Mouse (Mus musculus) liver, embryonic 16.5 days (tissue): ENCODE data around the gene Mog. TPM values are rescaled to one million over a fixed set of nuclear protein-coding genes. Genes with fewer than 3 reads are reported as not detected.

Experiments used
- ATAC-seq: fragments of 200-750 bp; cut with Nextera tagmentation; 2 replicates; pipeline ENCODE4 v1.8.0; 2017; ENCODE audit warnings: low read depth, mild to moderate bottlenecking, moderate number of reproducible peaks, moderate library complexity
- H3K27ac ChIP-seq: fragments of 300-500 bp; sonication (generic); 2 replicates; pipeline ENCODE4 v1.5.1; 2014; ENCODE audit warnings: mild to moderate bottlenecking, low read length
- H3K27me3 ChIP-seq: fragments of 300-500 bp; sonication (generic); 2 replicates; pipeline ENCODE4 v1.6.1; 2014; ENCODE audit warnings: low read depth, low read length, mixed read lengths; ENCODE audit not compliant: control insufficient read depth, insufficient read depth
- H3K36me3 ChIP-seq: fragments of 300-500 bp; sonication (generic); 2 replicates; pipeline ENCODE4 v1.6.1; 2014; ENCODE audit warnings: mild to moderate bottlenecking; ENCODE audit not compliant: control insufficient read depth, insufficient read depth
- H3K4me1 ChIP-seq: fragments of 300-500 bp; sonication (generic); 2 replicates; pipeline ENCODE4 v1.6.1; 2014; ENCODE audit warnings: low read depth, low read length, mixed read lengths; ENCODE audit not compliant: control insufficient read depth
- H3K4me2 ChIP-seq: fragments of 300-500 bp; sonication (generic); 2 replicates; pipeline ENCODE4 v1.6.1; 2014; ENCODE audit warnings: low read depth, low read length, mixed read lengths
- H3K4me3 ChIP-seq: fragments of 300-500 bp; sonication (generic); 2 replicates; pipeline ENCODE4 v1.5.1; 2014; ENCODE audit warnings: low read depth, mild to moderate bottlenecking, low read length
- H3K9ac ChIP-seq: fragments of 300-500 bp; sonication (generic); 2 replicates; pipeline ENCODE4 v1.6.1; 2014; ENCODE audit warnings: low read depth, low read length
- H3K9me3 ChIP-seq: fragments of 300-500 bp; sonication (generic); replicated peaks from 2 replicates; pipeline ENCODE4 v1.6.1; 2016; ENCODE audit warnings: low read length; ENCODE audit not compliant: control insufficient read depth
- WGBS: fragments of 180-500 bp; shearing (Covaris S2); extraction: QIAGEN DNeasy Blood & Tissue Kit; methylation state at CpG from one replicate; pipeline ENCODE4 v1.1.7; 2014; ENCODE audit not compliant: insufficient replicate concordance; 5-methylcytosine and 5-hydroxymethylcytosine counted together
- polyA plus RNA-seq: library from polyadenylated mRNA; unstranded; fragments of >200 nt; fragmentation: Nextera tagmentation; extraction: Ambion mirVana; gene quantifications from 2 replicates; pipeline ENCODE4 v1.2.1, GENCODE M21; 2015

Mog gene
- polyA plus RNA-seq, 1 experiment from 2014 or later = not detected

GRCm38 (mm10) chr17:37062101-37062641, 39.0 kb upstream of the Mog start:
- H3K9ac ChIP-seq = no peak overlapping the region
- no peaks in the 10 kb centered on the region for H3K9me3 ChIP-seq
- no peak for ATAC-seq
- no peaks in the 10 kb centered on the region for H3K36me3 ChIP-seq
- no peak overlapping the region for H3K27ac ChIP-seq
- H3K4me1 ChIP-seq = no peaks in the 10 kb centered on the region
- 67% methylated on average over 10 of the region's 10 CpGs for WGBS
- H3K4me3 ChIP-seq = no peak overlapping the region
- no peak overlapping the region for H3K4me2 ChIP-seq
- H3K27me3 ChIP-seq = no peaks in the 10 kb centered on the region

DNA sequence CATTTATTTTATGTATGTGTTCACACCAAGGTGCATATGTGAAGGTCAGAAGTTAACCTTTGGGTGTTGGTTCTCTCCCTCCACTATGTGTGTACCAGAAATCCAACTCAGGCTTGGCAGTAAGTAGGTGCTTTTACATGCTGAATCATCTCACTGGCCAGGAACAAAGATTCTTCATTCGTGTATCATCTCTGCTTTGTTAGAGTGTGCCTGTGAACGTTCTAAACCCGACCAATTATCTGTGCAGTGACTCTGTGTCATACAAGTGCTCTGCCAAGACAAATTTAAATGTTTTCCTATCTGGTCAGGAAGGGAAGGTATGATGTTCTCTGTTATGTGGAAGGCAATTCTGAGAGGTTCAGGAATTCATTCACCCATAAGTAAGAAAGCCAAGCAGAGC, 38.2 kb upstream of the Mog start:
- Histone ChIP-seq H3K27me3 (no peaks in the 10 kb centered on the region), H3K4me2 (no peak overlapping the region), H3K27ac (no peak overlapping the region), H3K4me1 (no peaks in the 10 kb centered on the region), H3K4me3 (no peak overlapping the region), H3K9me3 (no peaks in the 10 kb centered on the region), H3K9ac (no peak overlapping the region), H3K36me3 (no peaks in the 10 kb centered on the region)
- WGBS = 69% methylated on average over 3 of the region's 3 CpGs
- ATAC-seq = no peak

DNA sequence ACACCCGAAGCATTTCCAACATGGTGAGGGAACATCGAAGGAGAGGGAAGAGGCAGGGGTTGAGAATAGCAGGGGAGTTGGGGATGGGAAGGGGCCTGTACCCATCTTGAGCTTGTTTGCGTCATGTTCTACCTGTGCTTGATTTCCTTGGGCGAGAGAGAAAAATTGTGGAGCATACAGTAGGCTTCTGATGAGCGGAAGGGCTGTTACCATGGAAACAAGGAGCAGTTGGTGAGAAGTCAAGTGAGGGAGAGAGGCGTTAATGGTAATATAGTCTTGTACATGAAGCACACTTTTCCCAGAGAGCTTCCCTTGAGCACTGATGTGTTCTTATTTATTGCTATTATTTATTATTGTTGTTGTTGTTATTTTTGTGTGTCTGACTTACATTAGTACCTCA, 33.8 kb upstream of the Mog start:
- Histone ChIP-seq H3K36me3 (no peaks in the 10 kb centered on the region), H3K27ac (no peak overlapping the region), H3K4me1 (no peaks in the 10 kb centered on the region), H3K27me3 (no peaks in the 10 kb centered on the region; the same call in 1 of the 2 replicates), H3K4me3 (no peak overlapping the region), H3K9ac (no peak overlapping the region), H3K9me3 (no peaks in the 10 kb centered on the region), H3K4me2 (no peak overlapping the region)
- no peak for ATAC-seq
- 71% methylated on average over 6 of the region's 6 CpGs for WGBS

DNA sequence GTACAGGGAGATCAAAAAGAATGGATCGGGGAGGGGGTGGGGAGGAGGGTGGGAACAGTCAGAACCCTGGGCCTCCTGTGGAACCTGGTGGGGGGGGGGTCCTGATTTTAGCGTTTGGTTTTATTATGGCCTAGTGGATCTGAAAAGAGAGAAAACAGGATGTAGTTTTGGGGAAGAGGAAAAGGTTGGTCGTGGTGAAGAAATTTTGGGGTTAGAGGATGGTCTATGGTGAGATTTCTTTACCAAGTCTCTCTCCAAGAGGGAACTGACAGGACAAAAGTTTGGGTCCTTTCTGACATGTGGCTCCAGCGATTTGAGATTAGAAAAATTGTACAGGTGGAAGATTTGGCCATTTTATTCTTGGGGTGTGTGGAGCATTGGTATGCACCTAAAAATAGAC, 28.5 kb upstream of the Mog start:
- 24% methylated on average over 4 of the region's 4 CpGs for WGBS
- H3K27me3 ChIP-seq = peaks cover 44% of the 10 kb centered on the region
- H3K9ac ChIP-seq = no peak overlapping the region
- peaks cover 2% of the 10 kb centered on the region for H3K4me1 ChIP-seq
- H3K9me3 ChIP-seq = no peaks in the 10 kb centered on the region
- no peak overlapping the region for H3K4me2 ChIP-seq
- no peak for ATAC-seq
- no peaks in the 10 kb centered on the region for H3K36me3 ChIP-seq
- no peak overlapping the region for H3K4me3 ChIP-seq
- no peak overlapping the region for H3K27ac ChIP-seq

GRCm38 (mm10) chr17:37050876-37051275, 27.7 kb upstream of the Mog start:
- peak overlapping the region; percentile 31 for H3K4me3 ChIP-seq
- no peaks in the 10 kb centered on the region for H3K9me3 ChIP-seq
- no peak overlapping the region for H3K9ac ChIP-seq
- H3K4me2 ChIP-seq = peak overlapping the region; percentile 46
- H3K4me1 ChIP-seq = peaks cover 3% of the 10 kb centered on the region
- WGBS = 6% methylated on average over 27 of the region's 27 CpGs
- no peaks in the 10 kb centered on the region for H3K36me3 ChIP-seq
- H3K27ac ChIP-seq = no peak overlapping the region
- H3K27me3 ChIP-seq = peaks cover 53% of the 10 kb centered on the region
- ATAC-seq = no peak

DNA sequence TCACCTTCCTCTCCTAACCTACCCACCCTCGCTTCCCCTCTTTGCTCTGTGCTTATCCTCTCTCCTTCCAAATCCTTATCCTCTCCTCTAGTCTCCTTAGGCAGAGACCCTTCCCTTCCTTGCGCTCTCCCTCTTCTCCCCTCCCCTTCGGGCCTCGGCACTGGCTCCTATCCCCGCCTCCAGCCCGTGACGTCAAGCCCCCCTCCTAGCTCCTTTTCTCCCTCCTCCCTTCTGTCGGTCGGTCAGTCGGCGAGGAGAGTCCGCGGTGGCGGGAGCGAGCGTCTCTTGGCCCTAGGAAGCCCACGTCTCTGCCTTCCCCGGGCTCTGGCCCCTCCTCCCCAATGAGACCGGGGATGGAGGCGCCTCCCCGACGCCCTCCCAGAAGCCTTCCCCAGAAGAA, 27.2 kb upstream of the Mog start:
- Histone ChIP-seq H3K4me2 (peak overlapping the region; percentile 46), H3K9me3 (no peaks in the 10 kb centered on the region), H3K4me3 (peak overlapping the region; percentile 31), H3K27ac (no peak overlapping the region), H3K4me1 (peaks cover 3% of the 10 kb centered on the region), H3K27me3 (peaks cover 57% of the 10 kb centered on the region), H3K9ac (no peak overlapping the region), H3K36me3 (no peaks in the 10 kb centered on the region)
- no peak for ATAC-seq
- WGBS = under 1% methylated on average over 22 of the region's 22 CpGs

DNA sequence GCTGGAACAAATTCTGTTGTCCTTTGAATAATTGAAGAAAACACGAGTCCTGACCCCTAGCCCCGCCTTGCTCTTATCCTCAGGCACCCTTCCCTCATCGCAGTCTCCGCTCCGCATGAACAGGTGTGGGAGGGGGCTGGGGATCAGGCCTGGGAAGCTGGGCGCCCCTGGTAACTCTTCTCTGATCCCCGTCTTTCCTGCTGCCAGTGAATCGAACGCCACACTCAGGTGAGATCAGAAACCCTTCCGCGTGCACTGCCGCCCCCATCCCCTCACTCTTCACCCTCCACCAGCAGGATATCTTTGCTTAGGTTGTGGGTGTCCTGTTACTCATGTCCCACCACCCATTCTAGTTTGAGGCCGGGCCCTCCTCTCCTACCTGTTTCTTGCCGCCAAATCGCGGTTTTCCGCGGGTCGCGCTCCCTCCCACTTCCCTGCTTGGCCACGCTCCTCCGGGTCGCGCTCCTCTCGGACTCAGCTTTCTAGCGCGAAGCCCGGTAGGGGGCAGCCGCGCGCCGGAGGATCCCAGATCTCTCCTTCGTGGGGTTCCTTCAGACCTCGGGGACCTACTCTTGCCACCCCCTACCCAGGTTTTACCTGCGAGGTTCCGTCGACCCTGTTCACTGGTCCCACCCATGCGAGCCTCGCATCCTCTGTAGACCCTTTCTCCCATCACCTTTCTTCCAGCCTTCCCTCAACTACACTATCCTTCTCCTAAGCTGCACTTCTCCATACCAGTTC, 26.5 kb upstream of the Mog start:
- Histone ChIP-seq H3K4me1 (peaks cover 3% of the 10 kb centered on the region), H3K4me3 (peak overlapping the region; percentile 6; the same call in 1 of the 2 replicates), H3K36me3 (no peaks in the 10 kb centered on the region), H3K4me2 (peak overlapping the region; percentile 46), H3K27me3 (peaks cover 64% of the 10 kb centered on the region), H3K9me3 (no peaks in the 10 kb centered on the region), H3K9ac (no peak overlapping the region), H3K27ac (no peak overlapping the region)
- ATAC-seq = no peak
- WGBS = 5% methylated on average over 39 of the region's 39 CpGs

- Histone ChIP-seq H3K4me2 (no peak overlapping the region), H3K4me3 (no peak overlapping the region), H3K27ac (no peak overlapping the region), H3K9me3 (no peaks in the 10 kb centered on the region), H3K9ac (no peak overlapping the region), H3K4me1 (peaks cover 3% of the 10 kb centered on the region), H3K27me3 (peaks cover 64% of the 10 kb centered on the region), H3K36me3 (no peaks in the 10 kb centered on the region)
- no peak for ATAC-seq
- WGBS = 46% methylated on average over 7 of the region's 7 CpGs
These were observed 25.2 kb upstream of the Mog start for GRCm38 (mm10) chr17:37048383-37048782.

GRCm38 (mm10) chr17:37047981-37048380, 24.8 kb upstream of the Mog start:
- H3K36me3 ChIP-seq = no peaks in the 10 kb centered on the region
- 24% methylated on average over 3 of the region's 3 CpGs for WGBS
- no peaks in the 10 kb centered on the region for H3K9me3 ChIP-seq
- no peak for ATAC-seq
- H3K27ac ChIP-seq = no peak overlapping the region
- H3K4me3 ChIP-seq = no peak overlapping the region
- no peak overlapping the region for H3K9ac ChIP-seq
- H3K27me3 ChIP-seq = peaks cover 64% of the 10 kb centered on the region
- no peak overlapping the region for H3K4me2 ChIP-seq
- H3K4me1 ChIP-seq = peaks cover 3% of the 10 kb centered on the region
